Mouse (Mus musculus): ENCODE measurements around the gene Unc5b.

DNA sequence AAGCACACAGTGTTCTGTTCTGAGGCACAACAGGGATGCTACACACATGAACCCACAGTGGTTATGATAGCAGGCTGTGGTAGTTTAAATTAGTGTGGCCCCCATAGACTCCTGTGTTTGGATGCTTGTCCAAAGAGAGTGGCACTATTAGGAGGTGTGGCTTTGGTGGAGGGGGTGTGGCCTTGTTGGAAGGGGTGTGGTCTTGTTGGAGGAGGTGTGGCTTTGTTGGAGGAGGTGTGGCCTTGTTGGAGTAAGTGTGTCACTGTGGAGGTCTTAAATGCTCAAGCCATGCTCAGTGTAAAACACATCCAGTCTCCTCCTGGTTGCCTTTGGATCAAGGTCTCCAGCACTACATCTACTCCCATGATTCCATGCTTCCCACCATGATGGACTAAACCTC is 75.2 kb downstream of the Unc5b start:
- TF ChIP-seq GATA1 (IDR thresholded peaks at IDR 0.05; ENCODE audit: low read length) (no peak), TAL1 (IDR thresholded peaks at IDR 0.05; ENCODE audit: low read length) (no peak)

Measured in erythroblast, embryonic 14.5 days (primary cell).